Mouse (Mus musculus) testis, adult 2 months (tissue): ENCODE results near the gene Gla.

ENCODE experiments used
- CTCF ChIP-seq: fragments of 200-500 bp; IDR thresholded peaks from 2 replicates; pipeline ENCODE4 v1.5.1; 2012; ENCODE audit warnings: low read depth, mild to moderate bottlenecking, inconsistent platforms, low read length, moderate library complexity; ENCODE audit not compliant: control insufficient read depth, insufficient read depth, insufficient replicate concordance
- POLR2A ChIP-seq: fragments of 200-500 bp; IDR thresholded peaks from 2 replicates; pipeline ENCODE4 v1.6.1; 2012; ENCODE audit warnings: low read depth, mild to moderate bottlenecking, inconsistent platforms, low read length, moderate library complexity; ENCODE audit not compliant: control insufficient read depth

GRCm38 (mm10) chrX:134609472-134609871 lies 8.5 kb upstream of the Gla start:
- no peak for TF ChIP-seq CTCF
- no peak for TF ChIP-seq POLR2A
